Mouse (Mus musculus): Measurements from ENCODE around the gene Ehd3.
"Not testable (repeated sequence)": the region's sequence is repeated elsewhere in the genome, so short reads cannot be mapped to it uniquely, and the experiment has no call there.

Ehd3 gene

GRCm38 (mm10) chr17:73826106-73826505, 22.2 kb downstream of the Ehd3 start:
- no peak for DNase-seq (ENCODE audit: low spot score)

GRCm38 (mm10) chr17:73827446-73827845, 23.5 kb downstream of the Ehd3 start:
- DNase-seq (ENCODE audit: low spot score), result no peak

- DNase-seq (ENCODE audit: low spot score), result no peak
Observed at GRCm38 (mm10) chr17:73830511-73830910, 26.6 kb downstream of the Ehd3 start.

GRCm38 (mm10) chr17:73831427-73831826, 27.5 kb downstream of the Ehd3 start:
- no peak for DNase-seq (ENCODE audit: low spot score)

GRCm38 (mm10) chr17:73832901-73833300, 29.0 kb downstream of the Ehd3 start:
- no peak for DNase-seq (ENCODE audit: low spot score)

- DNase-seq (ENCODE audit: low spot score), result no peak
Observed at GRCm38 (mm10) chr17:73833474-73833873, 29.5 kb downstream of the Ehd3 start.

GRCm38 (mm10) chr17:73836601-73837000, 32.7 kb downstream of the Ehd3 start:
- no peak for DNase-seq (ENCODE audit: low spot score)

GRCm38 (mm10) chr17:73837244-73837643, 33.3 kb downstream of the Ehd3 start:
- no peak for DNase-seq (ENCODE audit: low spot score)

GRCm38 (mm10) chr17:73839086-73839835, 35.3 kb downstream of the Ehd3 start:
- no peak for DNase-seq (ENCODE audit: low spot score)

GRCm38 (mm10) chr17:73839876-73840275, 35.9 kb downstream of the Ehd3 start:
- not testable (repeated sequence) for DNase-seq (ENCODE audit: low spot score)

- DNase-seq (ENCODE audit: low spot score), result no peak
Observed at GRCm38 (mm10) chr17:73842963-73843362, 39.0 kb downstream of the Ehd3 start.

GRCm38 (mm10) chr17:73845632-73846031, 41.7 kb downstream of the Ehd3 start:
- DNase-seq (ENCODE audit: low spot score), result no peak

- DNase-seq (ENCODE audit: low spot score), result no peak
Observed at GRCm38 (mm10) chr17:73847399-73847798, 43.5 kb downstream of the Ehd3 start.

- DNase-seq (ENCODE audit: low spot score), result no peak
Observed at GRCm38 (mm10) chr17:73853041-73853440, 49.1 kb downstream of the Ehd3 start.

GRCm38 (mm10) chr17:73853717-73854116, 49.8 kb downstream of the Ehd3 start:
- no peak for DNase-seq (ENCODE audit: low spot score)

- no peak for DNase-seq (ENCODE audit: low spot score)
Observed at GRCm38 (mm10) chr17:73869008-73869685, 65.2 kb downstream of the Ehd3 start.

GRCm38 (mm10) chr17:73870956-73871605, 67.1 kb downstream of the Ehd3 start:
- DNase-seq (ENCODE audit: low spot score), result no peak

GRCm38 (mm10) chr17:73875268-73875667, 71.3 kb downstream of the Ehd3 start:
- no peak for DNase-seq (ENCODE audit: low spot score)

- DNase-seq (ENCODE audit: low spot score), result no peak
Observed at GRCm38 (mm10) chr17:73875674-73876073, 71.7 kb downstream of the Ehd3 start.

GRCm38 (mm10) chr17:73879262-73879916, 75.5 kb downstream of the Ehd3 start:
- DNase-seq (ENCODE audit: low spot score), result no peak

- DNase-seq (ENCODE audit: low spot score), result no peak
Observed at GRCm38 (mm10) chr17:73880286-73880685, 76.4 kb downstream of the Ehd3 start.

- DNase-seq (ENCODE audit: low spot score), result no peak
Observed at GRCm38 (mm10) chr17:73881295-73881694, 77.4 kb downstream of the Ehd3 start.

Data from urinary bladder, postnatal 14 days (tissue).